Mouse (Mus musculus) gastrocnemius, postnatal 36 days (tissue): ENCODE measurements around the gene Spen. TPM values are rescaled to one million over a fixed set of nuclear protein-coding genes. Genes with fewer than 3 reads are reported as not detected.
A peak's percentile ranks its signal among the peaks of the same experiment; 100 is the strongest.

ENCODE experiments used
- DNase-seq, 2 experiments: peaks; one replicate each; pipeline ENCODE4 v3.0.0; 2022
- intact Hi-C: fragments of 180-260 bp; cut with DNase I; formaldehyde crosslinking; loops from one replicate; pipeline ENCODE4 v1.15.1; 2025
- total RNA-seq, 2 experiments: library from RNA; stranded (reverse); gene quantifications; 2 replicates each; pipeline ENCODE4 v1.2.3; 2021

The Spen gene
- total RNA-seq, 2 experiments from 2014 or later = 17.1 to 21.8 TPM

DNA sequence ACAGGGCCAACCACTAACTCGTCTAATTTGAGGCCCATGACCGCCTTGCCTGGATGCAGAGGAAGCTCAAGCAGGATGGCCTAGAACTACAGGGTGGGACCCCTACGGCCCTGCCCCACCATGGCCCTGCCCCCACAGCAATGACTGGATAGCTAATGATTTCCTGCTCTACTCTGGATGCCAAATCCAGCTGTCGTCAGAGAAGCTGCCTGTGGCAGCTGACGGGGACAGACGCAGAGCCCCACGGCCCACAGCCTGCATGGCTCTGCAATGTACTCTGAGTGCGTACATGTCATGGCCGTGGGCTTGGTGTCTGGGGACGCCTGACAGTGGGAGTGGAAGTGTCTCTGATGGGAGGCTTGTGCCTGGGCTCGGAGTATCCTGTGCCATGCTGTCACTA, 54.3 kb downstream of the Spen start:
- intact Hi-C loops = no loop called here
- no peak for DNase-seq

DNA sequence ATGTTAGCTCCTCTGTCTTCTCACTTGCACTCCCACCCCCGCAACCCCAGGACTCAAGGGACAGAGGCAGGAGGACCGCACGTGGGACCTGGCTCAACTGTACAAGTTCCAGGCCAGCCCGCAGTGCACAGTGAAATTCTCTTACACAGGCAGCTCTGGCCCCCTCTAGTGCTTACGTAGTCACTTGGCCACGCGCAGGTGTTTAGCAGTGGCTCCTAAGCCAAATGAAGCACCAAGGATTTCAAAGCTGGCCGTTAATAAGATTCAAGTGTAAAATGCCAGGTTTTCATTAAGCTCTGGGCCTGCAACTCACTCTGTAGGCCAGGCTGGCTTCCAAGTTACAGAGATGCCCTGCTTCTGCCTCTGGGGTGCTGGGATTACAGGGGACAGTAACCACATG, 59.0 kb downstream of the Spen start:
- intact Hi-C loops = no loop called here

DNA sequence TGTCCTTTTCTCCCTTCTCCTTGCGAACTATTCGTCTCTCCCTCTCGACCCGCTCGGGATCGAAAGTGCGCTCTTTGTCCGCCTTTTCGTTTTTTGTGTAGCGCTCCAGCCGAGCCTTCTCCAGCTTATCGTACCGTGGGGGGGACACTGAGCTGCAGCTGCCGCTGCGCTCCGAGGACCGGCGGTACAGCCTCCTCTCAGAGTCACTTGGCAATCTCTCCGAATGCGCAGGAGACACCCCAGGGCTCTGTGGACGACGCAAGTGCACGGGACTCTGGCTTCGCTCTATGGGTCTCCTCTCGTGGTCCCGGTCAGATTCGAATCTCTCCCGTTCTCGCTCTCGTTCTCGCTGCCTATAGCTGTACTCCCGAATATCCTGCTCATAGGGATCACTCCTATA, 59.6 kb downstream of the Spen start:
- intact Hi-C loops = no loop called here
- DNase-seq = no peak

More for the DNA sequence above, 59.0 kb downstream of the Spen start:
- no peak for DNase-seq

DNA sequence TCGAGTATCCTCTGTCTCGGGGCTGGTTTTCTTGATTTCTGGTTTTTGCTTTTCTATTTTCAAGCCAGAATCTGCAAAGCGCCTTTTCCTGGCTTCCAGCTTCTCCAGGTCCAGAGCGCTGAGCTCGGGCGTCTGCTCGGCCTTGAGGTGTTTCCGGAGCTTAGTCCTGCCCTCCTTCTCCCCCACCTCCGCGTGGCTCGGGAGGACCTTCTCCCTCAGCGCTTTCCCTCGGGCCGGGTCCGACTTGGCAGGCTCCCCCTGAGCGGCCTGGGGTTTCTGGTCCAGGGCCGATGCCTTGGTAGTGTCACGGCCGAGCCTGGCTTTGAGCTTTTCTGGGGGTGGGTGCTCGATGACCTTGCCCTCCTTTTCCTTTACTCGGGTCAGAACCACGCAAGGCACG, 60.2 kb downstream of the Spen start:
- intact Hi-C loops = no loop called here
- no peak for DNase-seq

DNA sequence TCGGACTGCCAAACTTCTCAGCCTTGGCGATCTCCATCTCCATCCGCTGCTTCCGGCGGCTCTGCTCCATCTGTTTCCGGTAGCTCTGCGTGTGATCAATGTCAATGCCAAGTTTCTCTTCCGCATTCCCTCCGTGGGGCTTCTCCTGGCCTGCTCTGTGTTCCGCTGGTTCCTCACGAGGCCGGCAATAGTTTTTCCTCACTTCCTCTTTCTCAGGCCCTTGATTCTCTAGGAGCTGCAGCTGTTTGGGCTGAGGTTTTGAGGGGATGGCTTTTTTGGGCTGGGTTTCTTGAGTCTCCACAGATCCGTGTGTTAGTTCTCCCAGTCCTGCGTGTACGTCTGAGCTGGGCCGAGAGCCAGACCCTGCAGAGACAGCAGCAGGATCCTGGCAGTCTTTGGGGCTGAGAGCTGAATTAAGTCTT, 60.7 kb downstream of the Spen start:
- DNase-seq = peak; percentile 47 to 49
- intact Hi-C loops = no loop called here

DNA sequence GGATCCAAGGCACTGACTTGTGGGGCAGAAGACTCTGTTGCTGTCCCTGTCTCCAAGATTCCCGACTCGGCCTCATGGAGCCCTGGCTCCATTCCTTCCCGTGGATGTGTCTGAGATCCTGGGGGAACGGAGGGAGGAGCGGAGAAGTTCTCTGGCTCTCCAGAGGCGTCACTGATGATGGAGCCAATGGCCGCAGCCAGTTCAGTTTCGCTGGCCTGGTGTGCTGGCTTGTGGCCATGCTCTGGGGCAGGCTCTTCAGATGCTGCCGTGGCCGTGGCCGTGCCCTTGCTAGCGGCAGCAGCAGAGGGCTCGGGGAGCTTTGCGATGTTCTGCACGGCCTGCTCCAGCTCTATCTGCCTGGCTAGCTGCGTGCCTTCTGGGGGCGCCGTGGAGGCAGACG, 64.0 kb downstream of the Spen start:
- intact Hi-C loops = no loop called here
- DNase-seq = no peak

DNA sequence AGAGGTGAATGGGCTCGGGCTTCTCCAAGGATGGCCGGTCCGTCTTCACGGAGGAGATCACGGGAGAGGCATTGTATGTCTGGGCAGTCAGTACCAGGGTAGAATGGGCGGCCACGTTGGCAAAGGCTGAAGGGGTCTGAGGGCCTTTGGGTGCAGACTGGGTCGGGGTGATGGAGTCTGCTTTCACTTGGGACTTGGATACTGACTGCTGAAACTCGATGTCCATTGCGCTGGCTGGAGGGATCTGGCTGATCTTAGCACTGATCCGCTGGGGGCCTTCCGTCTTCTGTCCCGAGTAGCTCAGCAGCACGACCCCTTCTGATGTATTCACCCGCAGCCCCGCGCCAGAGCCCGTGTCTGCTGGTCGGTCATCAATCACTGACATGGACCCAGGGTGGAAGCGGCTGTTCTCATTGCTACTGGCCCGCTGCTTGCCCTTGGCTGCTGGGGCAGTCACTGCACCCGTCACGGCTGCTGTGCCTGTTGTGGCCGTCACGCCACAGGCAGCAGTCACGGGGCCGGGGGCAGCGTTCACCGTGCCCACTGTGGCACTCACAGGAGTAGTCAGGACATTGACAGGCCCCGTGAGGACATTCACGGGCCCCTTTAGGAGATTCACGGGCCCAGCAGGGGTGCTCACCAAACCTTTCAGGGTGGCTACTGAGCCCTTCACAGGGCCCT, 65.6 kb downstream of the Spen start:
- intact Hi-C loops = no loop called here
- no peak for DNase-seq

DNA sequence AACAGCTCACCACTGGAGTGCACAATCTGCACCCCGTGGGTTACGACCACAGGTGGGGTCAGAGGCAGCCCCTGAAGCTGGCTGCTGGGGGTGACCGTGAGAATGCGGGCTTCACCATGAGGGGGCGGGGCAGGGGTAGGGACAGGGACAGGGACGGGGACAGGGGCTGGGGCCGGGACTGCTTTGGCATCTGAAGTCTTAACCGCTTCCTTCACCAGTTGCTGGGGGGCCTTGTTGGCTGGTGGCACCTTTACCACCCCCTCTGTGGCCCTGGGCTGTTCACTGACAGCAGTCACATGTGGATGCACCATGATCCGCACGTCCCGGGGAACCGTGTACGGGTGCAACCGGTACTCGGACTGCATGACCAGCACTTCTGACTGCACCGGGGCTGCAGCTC, 66.9 kb downstream of the Spen start:
- intact Hi-C loops = no loop called here
- DNase-seq = no peak

DNA sequence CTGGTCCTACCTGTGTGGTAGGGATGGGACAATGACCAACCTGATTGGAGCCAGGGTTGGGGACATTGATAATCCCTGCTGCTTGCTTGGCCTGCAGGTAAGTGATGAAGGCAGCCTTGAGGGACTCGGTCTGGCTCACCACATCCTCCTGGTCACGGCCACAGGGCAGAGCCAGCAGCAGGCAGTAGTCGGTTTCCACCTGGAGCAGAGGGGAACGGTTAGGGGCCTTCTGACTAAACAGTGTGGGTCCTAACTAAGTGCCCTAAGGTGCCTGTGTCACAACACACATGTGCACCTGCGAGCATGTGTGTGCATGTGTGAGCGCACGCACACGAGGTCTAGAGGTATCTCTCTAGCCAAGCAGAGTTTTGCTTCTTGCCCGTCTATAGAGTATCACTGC, 69.1 kb downstream of the Spen start:
- intact Hi-C loops = no loop called here
- no peak for DNase-seq

DNA sequence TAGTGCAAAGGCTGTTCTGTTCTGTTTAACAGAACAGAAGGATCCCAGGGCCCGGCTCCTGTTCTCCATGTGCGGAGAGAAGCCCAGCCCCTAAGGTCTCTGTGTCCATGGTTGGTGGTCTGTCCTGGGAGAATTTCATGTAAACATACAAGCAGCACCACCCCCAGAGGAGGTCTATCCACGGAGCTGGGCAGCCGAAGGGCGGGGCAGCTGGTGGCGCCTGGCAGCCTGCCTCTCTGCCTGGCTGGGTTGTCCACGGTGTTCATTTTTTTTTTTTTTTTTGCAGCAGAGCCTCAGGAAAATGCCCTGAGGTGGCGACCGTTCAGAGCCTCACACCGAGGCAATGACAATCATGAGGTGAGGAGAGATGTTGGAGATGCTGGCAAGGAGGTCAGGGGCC, 69.8 kb downstream of the Spen start:
- intact Hi-C loops = no loop called here
- DNase-seq = no peak

DNA sequence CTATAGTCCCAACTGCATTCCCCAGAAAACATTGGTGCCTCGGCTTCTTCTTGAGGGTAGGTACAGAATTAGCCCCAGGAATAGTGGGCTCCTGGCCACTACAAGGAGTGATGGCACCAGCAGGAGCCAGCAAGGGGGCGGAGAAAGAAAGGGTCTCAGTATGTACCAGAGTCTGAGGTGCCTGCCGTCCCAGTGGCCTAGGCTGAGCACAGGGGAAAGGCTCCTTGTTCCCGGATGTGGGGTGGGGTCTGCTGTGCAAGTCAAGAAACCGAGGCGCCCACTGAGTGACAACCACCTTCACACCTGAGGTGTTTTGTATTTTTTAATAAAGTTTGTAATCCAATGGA, 70.8 kb downstream of the Spen start:
- intact Hi-C loops = no loop called here
- DNase-seq = no peak

DNA sequence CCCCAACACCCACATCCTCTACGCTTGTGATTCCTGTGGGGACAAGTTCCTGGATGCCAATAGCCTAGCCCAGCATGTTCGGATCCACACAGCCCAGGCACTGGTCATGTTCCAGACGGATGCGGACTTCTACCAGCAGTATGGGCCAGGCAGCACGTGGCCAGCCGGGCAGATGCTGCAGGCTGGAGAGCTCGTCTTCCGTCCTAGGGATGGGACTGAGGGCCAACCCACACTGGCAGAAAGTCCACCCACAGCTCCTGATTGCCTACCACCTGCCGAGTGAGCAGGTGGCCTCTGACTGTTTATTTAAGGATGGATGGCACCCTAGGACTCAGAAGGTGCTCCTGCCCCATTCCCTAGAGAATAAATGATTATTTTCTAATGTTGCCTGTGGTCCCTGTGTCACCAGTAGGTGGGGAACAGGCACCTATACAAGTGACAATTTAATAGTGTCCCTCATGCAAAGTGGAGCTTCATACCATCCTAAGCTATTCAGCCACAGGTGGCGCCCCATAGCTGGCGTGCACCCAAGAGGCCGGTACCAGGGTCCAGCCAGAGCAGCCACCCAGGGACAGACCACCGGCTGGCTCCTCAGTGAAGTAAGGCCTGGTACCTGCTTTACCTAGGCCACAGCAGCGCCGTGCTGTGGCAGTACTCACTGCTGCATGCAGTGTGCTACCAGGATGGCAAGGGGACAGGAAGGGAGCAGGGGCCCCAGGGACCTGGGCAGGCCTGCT, 71.4 kb downstream of the Spen start:
- intact Hi-C loops = no loop called here
- DNase-seq = no peak

DNA sequence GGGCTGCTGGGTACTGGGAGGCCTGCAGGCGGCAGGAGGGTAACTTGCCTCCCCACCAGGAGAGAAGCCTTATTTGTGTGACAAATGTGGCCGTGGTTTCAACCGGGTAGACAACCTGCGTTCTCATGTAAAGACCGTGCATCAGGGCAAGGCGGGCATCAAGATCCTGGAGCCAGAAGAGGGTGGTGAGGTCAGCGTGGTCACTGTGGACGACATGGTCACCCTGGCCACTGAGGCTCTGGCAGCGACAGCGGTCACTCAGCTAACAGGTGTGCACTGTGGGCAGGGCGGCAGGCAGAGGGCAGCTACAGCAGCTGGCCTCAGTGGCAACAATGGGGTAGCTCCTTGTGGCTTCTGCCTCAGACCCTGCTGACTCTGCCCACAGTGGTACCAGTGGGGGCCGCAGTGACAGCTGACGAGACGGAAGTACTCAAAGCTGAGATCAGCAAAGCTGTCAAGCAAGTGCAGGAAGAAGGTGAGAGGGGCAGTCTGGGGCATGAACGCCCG, 72.1 kb downstream of the Spen start:
- intact Hi-C loops = no loop called here
- DNase-seq = no peak

DNA sequence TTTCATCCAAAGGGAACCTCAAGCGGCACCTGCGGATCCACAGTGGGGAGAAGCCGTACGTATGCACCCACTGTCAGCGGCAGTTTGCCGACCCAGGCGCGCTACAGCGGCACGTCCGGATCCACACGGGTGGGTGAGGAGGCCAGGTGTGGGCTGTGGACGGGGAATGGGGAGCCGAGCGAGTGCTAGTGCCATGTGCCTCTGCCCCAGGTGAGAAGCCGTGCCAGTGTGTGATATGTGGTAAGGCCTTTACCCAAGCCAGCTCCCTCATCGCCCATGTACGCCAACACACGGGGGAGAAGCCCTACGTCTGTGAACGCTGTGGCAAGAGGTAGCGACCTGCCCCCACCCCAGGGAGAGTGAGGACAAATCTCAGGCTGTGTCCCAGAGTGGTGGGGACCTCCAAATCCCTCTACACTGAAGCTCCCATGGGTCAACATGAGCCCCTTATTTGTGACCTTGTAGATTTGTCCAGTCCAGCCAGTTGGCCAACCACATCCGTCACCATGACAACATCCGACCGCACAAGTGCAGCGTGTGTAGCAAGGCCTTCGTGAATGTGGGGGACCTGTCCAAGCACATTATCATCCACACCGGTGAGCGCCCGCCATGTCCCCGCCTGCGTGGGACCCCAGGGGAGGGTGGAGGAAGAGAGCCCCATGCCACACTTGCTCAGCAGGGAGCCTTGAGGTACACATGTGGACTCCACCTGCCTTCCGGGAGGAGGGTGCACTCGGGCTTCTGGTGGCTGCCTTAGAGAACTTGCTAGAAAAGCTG, 72.7 kb downstream of the Spen start:
- intact Hi-C loops = no loop called here
- no peak for DNase-seq

DNA sequence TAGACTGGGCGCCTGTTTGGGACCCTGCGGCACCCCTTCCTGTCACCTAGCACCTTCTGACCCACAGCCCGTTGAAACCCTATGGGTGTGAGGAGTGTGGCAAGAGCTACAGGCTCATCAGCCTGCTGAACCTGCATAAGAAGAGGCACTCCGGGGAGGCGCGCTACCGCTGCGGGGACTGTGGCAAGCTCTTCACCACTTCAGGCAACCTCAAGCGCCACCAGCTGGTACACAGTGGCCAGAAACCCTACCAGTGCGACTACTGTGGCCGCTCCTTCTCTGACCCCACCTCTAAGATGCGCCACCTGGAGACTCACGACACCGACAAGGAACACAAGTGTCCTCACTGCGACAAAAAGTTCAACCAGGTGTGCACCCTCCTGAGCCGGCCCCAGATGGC, 73.7 kb downstream of the Spen start:
- no peak for DNase-seq
- intact Hi-C loops = no loop called here

DNA sequence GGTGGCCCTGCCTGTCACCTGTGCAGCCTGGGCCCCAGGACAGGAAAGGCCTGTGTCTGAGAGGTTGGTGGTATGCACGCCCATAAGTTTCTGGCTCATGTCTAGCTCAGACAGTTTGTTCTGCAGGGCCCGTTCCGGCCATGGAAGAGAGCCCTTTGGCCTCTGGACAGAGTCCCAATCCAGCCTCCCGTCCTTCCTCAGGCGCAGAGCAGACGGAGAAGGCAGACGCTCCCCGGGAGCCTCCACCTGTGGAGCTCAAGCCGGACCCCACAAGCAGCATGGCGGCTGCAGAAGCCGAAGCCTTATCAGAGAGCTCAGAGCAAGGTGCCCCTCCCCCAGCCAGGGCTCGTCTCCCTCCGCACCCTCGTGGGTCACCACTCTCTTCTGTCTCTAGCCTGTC, 74.9 kb downstream of the Spen start:
- no peak for DNase-seq
- intact Hi-C loops = no loop called here

DNA sequence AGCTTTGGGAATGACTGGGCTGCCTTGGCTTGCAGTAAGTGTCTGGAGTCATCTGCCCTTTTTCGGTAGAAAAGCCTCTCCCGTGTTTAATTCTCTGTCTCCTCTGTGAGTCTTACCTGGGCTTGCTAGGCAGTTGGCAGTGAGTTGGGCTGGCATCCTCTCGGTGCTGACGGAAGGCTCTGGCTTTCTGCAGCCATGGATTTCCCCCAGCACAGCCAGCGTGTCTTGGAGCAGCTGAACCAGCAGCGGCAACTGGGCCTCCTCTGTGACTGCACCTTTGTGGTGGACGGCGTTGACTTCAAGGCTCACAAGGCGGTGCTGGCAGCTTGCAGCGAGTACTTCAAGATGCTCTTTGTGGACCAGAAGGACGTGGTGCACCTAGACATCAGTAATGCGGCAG, 76.8 kb downstream of the Spen start:
- DNase-seq = no peak
- intact Hi-C loops = no loop called here

DNA sequence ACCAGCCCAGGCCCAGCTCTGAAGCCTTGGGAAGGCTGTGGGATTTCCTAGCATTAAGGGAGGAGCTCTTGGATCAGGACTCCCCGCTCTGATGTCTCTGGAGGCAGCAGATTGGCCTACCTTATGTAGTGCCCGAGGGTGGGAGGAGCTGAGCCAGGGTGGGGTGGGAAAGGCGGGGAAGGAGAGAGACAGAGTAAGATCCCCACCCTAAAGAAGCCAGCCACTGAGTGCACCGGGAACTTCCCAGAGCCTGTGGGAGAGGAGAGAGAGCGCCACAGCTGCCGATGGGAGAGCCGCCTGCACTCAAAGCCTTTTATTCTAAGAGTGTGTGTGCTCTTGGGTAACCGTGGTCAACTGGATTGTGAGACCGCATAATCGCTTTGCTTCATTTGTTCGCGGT, 77.3 kb downstream of the Spen start:
- intact Hi-C loops = no loop called here
- no peak for DNase-seq

DNA sequence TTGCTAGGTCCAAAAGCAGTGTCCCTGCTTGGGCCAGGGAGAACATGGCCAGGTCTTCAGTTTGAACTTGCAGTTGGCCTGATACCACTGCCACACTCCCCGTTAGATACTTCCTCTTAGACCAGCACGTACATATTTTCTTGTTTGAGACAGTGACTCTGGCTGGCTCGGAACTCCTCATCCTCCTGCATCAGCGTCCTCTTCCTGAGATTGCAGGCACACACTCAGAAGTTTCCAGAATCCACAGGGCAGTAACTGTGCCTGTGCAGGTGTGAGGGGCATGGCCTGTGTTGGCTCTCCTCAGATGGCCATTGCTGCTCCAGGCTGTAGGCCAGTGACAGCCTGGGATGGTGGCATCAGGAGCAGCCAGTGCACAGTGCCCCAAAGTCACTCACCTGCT, 77.9 kb downstream of the Spen start:
- no peak for DNase-seq
- intact Hi-C loops = no loop called here

DNA sequence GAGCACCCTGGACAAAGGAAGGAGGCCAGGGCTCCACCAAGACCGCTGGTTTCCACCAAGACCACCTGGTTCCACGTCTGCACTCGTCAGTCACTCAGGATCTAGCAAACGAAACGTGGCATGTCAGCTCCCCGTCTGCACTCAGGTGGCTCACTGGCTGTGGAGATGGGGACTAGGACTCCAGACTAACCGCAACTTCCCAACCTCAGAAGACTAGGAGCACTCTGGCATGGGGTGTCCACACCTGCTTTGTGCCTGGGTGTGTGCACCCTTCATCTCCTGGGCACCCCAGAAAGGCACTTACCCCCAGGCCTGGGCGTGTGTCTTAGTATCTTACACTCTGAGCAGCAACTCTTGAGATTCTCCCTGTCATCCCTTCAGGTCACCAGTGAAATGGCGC, 78.6 kb downstream of the Spen start:
- no peak for DNase-seq
- intact Hi-C loops = no loop called here

DNA sequence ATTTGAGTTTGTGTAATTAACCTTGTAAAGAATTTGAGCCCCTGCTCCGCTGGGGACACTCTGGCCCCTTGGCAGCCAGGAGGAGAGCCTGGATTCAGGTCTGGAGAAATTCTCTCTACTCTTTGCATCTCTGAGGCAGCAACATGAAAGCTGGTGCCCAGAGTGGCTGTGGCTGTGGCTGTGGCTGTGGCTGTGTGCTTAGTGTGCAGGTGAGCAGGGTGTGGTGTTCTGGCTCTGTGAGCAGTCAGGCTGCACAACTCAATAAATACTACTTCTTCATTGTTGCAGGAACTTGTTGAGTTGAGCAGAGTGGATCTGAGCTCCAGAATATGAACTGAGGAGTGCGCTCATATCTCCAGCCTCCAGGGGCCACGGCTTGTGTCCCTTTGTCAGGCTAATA, 79.5 kb downstream of the Spen start:
- DNase-seq = no peak
- intact Hi-C loops = no loop called here

DNA sequence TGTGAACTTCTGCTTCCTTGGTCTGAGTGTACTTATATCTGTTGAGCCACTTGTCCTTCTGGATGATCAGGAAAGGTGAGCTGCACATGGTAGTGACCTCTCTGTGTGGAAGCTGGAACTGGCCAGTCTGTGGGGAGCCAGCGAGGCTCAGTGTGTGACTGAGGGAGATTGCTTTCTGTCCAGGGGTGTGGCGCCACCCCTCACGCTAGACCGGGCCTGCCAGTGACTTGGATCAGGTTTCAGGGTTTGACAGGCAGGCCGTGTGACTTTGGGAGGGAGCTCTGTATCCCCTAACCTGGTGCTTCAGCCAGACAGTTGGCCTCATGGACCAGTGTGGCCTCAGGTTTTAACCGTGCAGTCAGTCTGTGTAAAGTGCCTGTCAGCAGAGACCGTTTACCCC, 80.2 kb downstream of the Spen start:
- peak; percentile 53 to 66 for DNase-seq
- intact Hi-C loops = no loop called here
